In genomic region chr2:6263565-6263964, GRCm38 (mm10) we compare ENCODE assay signal across 23 mouse cellular contexts. TPM values are rescaled to one million over a fixed set of nuclear protein-coding genes. Genes with fewer than 3 reads are reported as not detected.
A peak's percentile ranks its signal among the peaks of the same experiment; 100 is the strongest.
DNase-seq lines count a peak whose midpoint lies in the region; ATAC-seq and TF ChIP-seq lines count a peak whose summit lies in the region.
"Had no signal": no experiment of that assay in that cellular context is flagged by ENCODE, and none has a peak within 500 bp of the region (broad histone marks: within the 10 kb centered on the region; RNA-seq: fewer than 3 reads in every experiment).

No protein-coding gene starts in this region.

- H3K9me3 ChIP-seq in erythroblast, embryonic 14.5 days (ENCODE audit: control insufficient read depth, low read length) = peaks cover 14% of the 10 kb centered on the region
- peaks cover 2% of the 10 kb centered on the region; the same call in 1 of the 2 replicates for H3K9me3 ChIP-seq in liver, embryonic 14.5 days (ENCODE audit: control insufficient read depth, low read length)
- H3K9me3 ChIP-seq: heart, embryonic 15.5 days; hindbrain, embryonic 15.5 days had no signal

- no peak overlapping the region for H3K4me3 ChIP-seq in spleen, adult 2 months (ENCODE audit: extremely low read depth, insufficient read depth, insufficient read length)
- H3K4me3 ChIP-seq in erythroblast, embryonic 14.5 days (replicated peaks) = peak overlapping the region; percentile 45
- H3K4me3 ChIP-seq in liver, embryonic 14.5 days (ENCODE audit: insufficient read depth in 1 of 2, low read depth in 2 of 2, low read length in 2 of 2) = peak overlapping the region; percentile 5 to 32; a peak in 2 of 4 replicates
- H3K4me3 ChIP-seq: embryonic facial prominence, embryonic 15.5 days; heart, embryonic 15.5 days; hindbrain, embryonic 15.5 days; neural tube, embryonic 12.5 days had no signal

- 71% methylated on average over 4 of the region's 4 CpGs for WGBS in spleen, adult 2 months
- WGBS in liver, embryonic 14.5 days (ENCODE audit: insufficient replicate concordance) = 32% methylated on average over 4 of the region's 4 CpGs

- no peak for DNase-seq in spleen, adult 2 months (ENCODE audit: low read depth in 1 of 2, low spot score in 2 of 2)
- no peak for DNase-seq in spleen, adult 18-20 months
- peak in 2 of 3 experiments; percentile 56 to 59 for DNase-seq in liver, embryonic 14.5 days (ENCODE audit: low read depth in 3 of 3, low spot score in 3 of 3)
- no peak for DNase-seq in layer of hippocampus, postnatal 25 days (ENCODE audit: extremely low spot score in 1 of 2, low spot score in 1 of 2)
- no peak for DNase-seq in retina, postnatal 1 day
- DNase-seq in right cerebral cortex, adult 2 months (ENCODE audit: low spot score in 2 of 2) = no peak
- DNase-seq: adrenal gland, adult 2 months; cerebellum, adult 2 months; cerebellum, postnatal 36 days; heart, postnatal 4 days; kidney, adult 2 months; kidney, postnatal 10 days; lung, adult 18-20 months; lung, postnatal 10 days; midbrain, embryonic 14.5 days; thymus, adult 2 months had no signal

- no peak for TF ChIP-seq EP300 in liver, embryonic 14.5 days (IDR thresholded peaks at IDR 0.05; ENCODE audit: low read depth)

- no peaks in the 10 kb centered on the region for H3K36me3 ChIP-seq in spleen, adult 2 months (ENCODE audit: control insufficient read depth, insufficient read depth, low read length)
- peaks cover 8% of the 10 kb centered on the region for H3K36me3 ChIP-seq in erythroblast, embryonic 14.5 days (ENCODE audit: control insufficient read depth)
- no peaks in the 10 kb centered on the region for H3K36me3 ChIP-seq in liver, embryonic 14.5 days (replicated peaks; ENCODE audit: control insufficient read depth, insufficient read depth, low read depth)
- H3K36me3 ChIP-seq: embryonic facial prominence, embryonic 15.5 days; heart, embryonic 15.5 days; hindbrain, embryonic 15.5 days; neural tube, embryonic 12.5 days had no signal

- no peak for TF ChIP-seq CTCF in spleen, adult 2 months (IDR thresholded peaks at IDR 0.05; ENCODE audit: extremely low read depth, insufficient read depth, insufficient read length, insufficient replicate concordance)
- no peak for TF ChIP-seq CTCF in liver, embryonic 14.5 days (IDR thresholded peaks at IDR 0.05; ENCODE audit: low read depth)

- TF ChIP-seq POLR2A in spleen, adult 2 months (IDR thresholded peaks at IDR 0.05; ENCODE audit: low read depth, low read length) = no peak

- H3K4me1 ChIP-seq in spleen, adult 2 months (ENCODE audit: control insufficient read depth, insufficient read depth, insufficient read length) = peaks cover 20% of the 10 kb centered on the region
- peaks cover 61% of the 10 kb centered on the region for H3K4me1 ChIP-seq in erythroblast, embryonic 14.5 days (ENCODE audit: control insufficient read depth)
- H3K4me1 ChIP-seq in liver, embryonic 14.5 days (replicated peaks; ENCODE audit: control insufficient read depth in 2 of 2, insufficient read depth in 2 of 2, low read length in 1 of 2) = peaks cover 35 to 41% of the 10 kb centered on the region in 2 experiments

- ATAC-seq in liver, embryonic 14.5 days (ENCODE audit: insufficient read depth) = peak; percentile 79
- ATAC-seq: CD4-positive, CD25-positive, alpha-beta regulatory T cell, adult 4 months; Patski had no signal

- peak overlapping the region; percentile 44 for H3K9ac ChIP-seq in liver, embryonic 14.5 days (replicated peaks)
- H3K9ac ChIP-seq: embryonic facial prominence, embryonic 15.5 days; heart, embryonic 15.5 days; hindbrain, embryonic 15.5 days; neural tube, embryonic 12.5 days had no signal

- H3K27ac ChIP-seq in spleen, adult 2 months (ENCODE audit: insufficient read depth, low read length) = peak overlapping the region; percentile 10; the same call in 1 of the 2 replicates
- H3K27ac ChIP-seq in liver, embryonic 14.5 days = peak overlapping the region; percentile 98
- H3K27ac ChIP-seq: embryonic facial prominence, embryonic 15.5 days; heart, embryonic 15.5 days; hindbrain, embryonic 15.5 days; neural tube, embryonic 12.5 days had no signal

- H3K27me3 ChIP-seq in spleen, adult 2 months (ENCODE audit: control insufficient read depth, insufficient read depth, low read length) = no peaks in the 10 kb centered on the region
- H3K27me3 ChIP-seq in erythroblast, embryonic 14.5 days (ENCODE audit: control insufficient read depth) = no peaks in the 10 kb centered on the region
- no peaks in the 10 kb centered on the region for H3K27me3 ChIP-seq in liver, embryonic 14.5 days (ENCODE audit: control insufficient read depth, insufficient read depth, low read length)
- H3K27me3 ChIP-seq: embryonic facial prominence, embryonic 15.5 days; heart, embryonic 15.5 days; Patski had no signal

- H3K4me2 ChIP-seq in liver, embryonic 14.5 days (ENCODE audit: low read depth) = peak overlapping the region; percentile 59
- H3K4me2 ChIP-seq: embryonic facial prominence, embryonic 15.5 days; heart, embryonic 15.5 days; hindbrain, embryonic 15.5 days; neural tube, embryonic 12.5 days had no signal

RNA-seq across cellular contexts. Expression of gene Echdc3, which starts 50.7 kb away (rescaled TPM):
- polyA plus RNA-seq in spleen, adult 2 months (2012; rRNA removed) = 1.5 and 1.8 TPM in 2 replicates
- polyA plus RNA-seq in erythroblast, embryonic 14.5 days (2012) = 0.06 TPM in 1 of 2 replicates, not detected in the other
- polyA plus RNA-seq in liver, embryonic 14.5 days (2012; rRNA removed) = 7.3 and 8.7 TPM in 2 replicates
- 8.8 and 11.4 TPM in 2 replicates for polyA plus RNA-seq in liver, embryonic 14.5 days (2014; fragmentation: Nextera tagmentation; extraction: Ambion mirVana)
- total RNA-seq in layer of hippocampus, postnatal 25 days (2021) = under 1 TPM; 0.66 to 0.85 TPM
- polyA plus RNA-seq: CD4-positive, CD25-positive, alpha-beta regulatory T cell, adult 4 months had no signal

RNA-seq across cellular contexts. Expression of gene Usp6nl, which starts 58.9 kb away (rescaled TPM):
- polyA plus RNA-seq in spleen, adult 2 months (2012; rRNA removed) = 6.8 and 6.9 TPM in 2 replicates
- polyA plus RNA-seq in erythroblast, embryonic 14.5 days (2012) = 0.39 and 0.85 TPM in 2 replicates
- polyA plus RNA-seq in liver, embryonic 14.5 days (2012; rRNA removed) = 2.4 and 3.3 TPM in 2 replicates
- polyA plus RNA-seq in liver, embryonic 14.5 days (2014; fragmentation: Nextera tagmentation; extraction: Ambion mirVana) = 2.8 and 3.0 TPM in 2 replicates
- 10 to 100 TPM; 16.7 to 17.2 TPM for total RNA-seq in layer of hippocampus, postnatal 25 days (2021)

Comparison
In these comparisons a context has a peak if more than half of its experiments do, and no peak if none do; other contexts are left out.
1. DNase-seq: peak in liver, embryonic 14.5 days (2 of 3); none in spleen, adult 2 months (0 of 2), spleen, adult 18-20 months (0 of 2), layer of hippocampus, postnatal 25 days (0 of 2), retina, postnatal 1 day (single experiment) and right cerebral cortex, adult 2 months (0 of 2).